Mouse (Mus musculus): ENCODE results near the gene Zswim5. TPM values are rescaled to one million over a fixed set of nuclear protein-coding genes. Genes with fewer than 3 reads are reported as not detected.
"Not testable (repeated sequence)": the region's sequence is repeated elsewhere in the genome, so short reads cannot be mapped to it uniquely, and the experiment has no call there.

The Zswim5 gene
- 0.39 and 0.42 TPM in 2 replicates for polyA plus RNA-seq (2015; fragmentation: Nextera tagmentation; extraction: Ambion mirVana)

GRCm38 (mm10) chr4:116876995-116877728 lies at the start of gene Zswim5:
Gene Zswim5 (plus strand): TSS chr4:116877376.
- Histone ChIP-seq H3K4me2 (ENCODE audit: low read depth, low read length) (peak within 1 kb of the TSS; percentile 86), H3K36me3 (ENCODE audit: control insufficient read depth, insufficient read depth) (no peaks in the 10 kb centered on the region), H3K4me1 (ENCODE audit: control insufficient read depth, insufficient read depth, low read length) (peaks cover 7% of the 10 kb centered on the region; the same call in 1 of the 2 replicates), H3K27ac (ENCODE audit: low read length) (peak within 1 kb of the TSS; percentile 80), H3K4me3 (ENCODE audit: low read length) (peak within 1 kb of the TSS; percentile 90), H3K9me3 (replicated peaks; ENCODE audit: control insufficient read depth, low read length) (no peaks in the 10 kb centered on the region), H3K27me3 (ENCODE audit: control insufficient read depth, insufficient read depth, low read length) (no peaks in the 10 kb centered on the region), H3K9ac (ENCODE audit: low read length) (peak within 1 kb of the TSS; percentile 85)
- under 1% methylated on average over 95 of the region's 104 CpGs for WGBS
- ATAC-seq (replicated peaks; ENCODE audit: extremely low read depth, insufficient read depth, low FRiP score): peak; percentile 93

DNA sequence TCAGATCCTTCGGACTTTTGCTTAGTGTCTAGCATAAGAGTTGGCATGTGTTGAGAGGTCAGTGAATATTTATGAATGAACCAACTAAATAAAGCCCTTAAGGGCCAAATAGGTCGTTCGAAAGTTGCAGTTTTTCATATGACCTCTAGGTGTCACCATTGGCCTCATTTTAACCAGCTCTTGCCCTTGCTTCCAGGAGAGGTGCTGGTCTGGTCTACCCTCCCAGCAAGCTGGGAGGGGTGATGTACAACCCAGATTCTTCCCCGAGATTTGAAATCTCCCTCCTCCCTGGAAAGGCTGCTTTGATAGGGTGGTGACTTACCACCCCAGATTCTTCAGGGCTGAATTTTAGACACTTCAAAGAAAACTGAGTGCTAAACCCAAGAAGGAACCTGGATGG lies 49.4 kb upstream of the Zswim5 start:
- ATAC-seq (replicated peaks; ENCODE audit: extremely low read depth, insufficient read depth, low FRiP score): no peak
- 0% methylated on average over 4 of the region's 4 CpGs for WGBS

DNA sequence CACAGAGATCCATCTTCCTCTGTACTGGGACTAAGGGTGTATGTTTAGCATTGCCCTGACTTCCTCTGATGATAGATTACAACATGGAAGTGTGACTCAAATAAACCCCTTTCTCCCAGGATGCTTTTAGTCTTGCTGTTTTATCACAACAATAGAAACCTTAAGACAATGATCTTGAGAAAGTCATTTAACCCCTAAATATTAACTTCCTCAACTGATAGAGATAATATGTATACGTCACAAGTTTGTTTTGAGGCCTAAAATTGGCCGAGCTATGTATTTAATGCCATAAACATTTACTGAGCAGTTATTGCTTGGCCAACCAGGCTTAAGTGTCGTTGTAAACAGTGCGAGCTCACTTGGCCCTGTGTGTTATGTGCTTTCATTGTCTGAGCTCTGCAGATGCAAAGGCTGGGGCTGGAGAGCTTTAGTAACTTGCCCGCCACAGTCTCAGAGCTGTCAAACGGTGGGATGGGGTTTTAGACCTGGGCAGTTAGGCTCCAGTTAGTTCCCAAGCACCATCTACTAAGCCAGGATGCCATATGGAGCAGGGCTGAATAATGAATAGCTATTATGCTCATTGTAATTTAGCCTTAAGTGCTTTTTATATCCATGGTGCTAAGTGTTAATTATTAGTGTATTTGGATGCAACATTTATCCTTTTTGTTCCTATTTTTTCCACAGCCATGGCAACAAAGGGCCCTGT lies 47.7 kb upstream of the Zswim5 start:
- H3K27me3 ChIP-seq (ENCODE audit: control insufficient read depth, insufficient read depth, low read length): no peaks in the 10 kb centered on the region
- no peak overlapping the region for H3K4me3 ChIP-seq (ENCODE audit: low read length)
- H3K27ac ChIP-seq (ENCODE audit: low read length): no peak overlapping the region
- H3K9me3 ChIP-seq (replicated peaks; ENCODE audit: control insufficient read depth, low read length): no peaks in the 10 kb centered on the region
- no peak for ATAC-seq (replicated peaks; ENCODE audit: extremely low read depth, insufficient read depth, low FRiP score)
- no peaks in the 10 kb centered on the region for H3K36me3 ChIP-seq (ENCODE audit: control insufficient read depth, insufficient read depth)
- H3K4me1 ChIP-seq (ENCODE audit: control insufficient read depth, insufficient read depth, low read length): peaks cover 5% of the 10 kb centered on the region; the same call in 1 of the 2 replicates
- H3K4me2 ChIP-seq (ENCODE audit: low read depth, low read length): no peak overlapping the region
- 66% methylated on average over 6 of the region's 6 CpGs for WGBS
- no peak overlapping the region for H3K9ac ChIP-seq (ENCODE audit: low read length)

More for the DNA sequence above, 49.4 kb upstream of the Zswim5 start:
- no peaks in the 10 kb centered on the region for H3K27me3 ChIP-seq (ENCODE audit: control insufficient read depth, insufficient read depth, low read length)
- no peak overlapping the region for H3K9ac ChIP-seq (ENCODE audit: low read length)
- no peak overlapping the region for H3K27ac ChIP-seq (ENCODE audit: low read length)
- H3K36me3 ChIP-seq (ENCODE audit: control insufficient read depth, insufficient read depth): no peaks in the 10 kb centered on the region
- no peaks in the 10 kb centered on the region for H3K9me3 ChIP-seq (replicated peaks; ENCODE audit: control insufficient read depth, low read length)
- H3K4me2 ChIP-seq (ENCODE audit: low read depth, low read length): no peak overlapping the region
- H3K4me1 ChIP-seq (ENCODE audit: control insufficient read depth, insufficient read depth, low read length): peaks cover 10% of the 10 kb centered on the region; the same call in 1 of the 2 replicates
- H3K4me3 ChIP-seq (ENCODE audit: low read length): no peak overlapping the region

DNA sequence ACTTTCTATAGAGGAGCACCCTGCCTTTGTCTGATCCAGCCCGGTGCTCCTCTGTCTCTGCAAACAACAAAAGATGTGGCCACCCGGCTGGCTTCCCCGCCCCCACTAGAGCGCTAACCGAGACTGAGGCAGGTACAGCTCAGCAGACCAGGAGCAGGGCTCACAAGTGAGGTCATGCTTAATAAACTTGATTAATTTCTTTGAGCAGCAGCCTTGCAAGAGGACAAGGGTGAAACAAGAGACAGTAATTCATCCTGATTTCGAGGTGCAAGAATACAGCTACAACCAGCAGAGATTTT lies 47.2 kb upstream of the Zswim5 start:
- H3K4me3 ChIP-seq (ENCODE audit: low read length): no peak overlapping the region
- H3K4me1 ChIP-seq (ENCODE audit: control insufficient read depth, insufficient read depth, low read length): peaks cover 5% of the 10 kb centered on the region; the same call in 1 of the 2 replicates
- H3K36me3 ChIP-seq (ENCODE audit: control insufficient read depth, insufficient read depth): no peaks in the 10 kb centered on the region
- H3K9ac ChIP-seq (ENCODE audit: low read length): no peak overlapping the region
- WGBS: 39% methylated on average over 6 of the region's 6 CpGs
- no peaks in the 10 kb centered on the region for H3K27me3 ChIP-seq (ENCODE audit: control insufficient read depth, insufficient read depth, low read length)
- no peak overlapping the region for H3K4me2 ChIP-seq (ENCODE audit: low read depth, low read length)
- H3K27ac ChIP-seq (ENCODE audit: low read length): no peak overlapping the region
- no peaks in the 10 kb centered on the region for H3K9me3 ChIP-seq (replicated peaks; ENCODE audit: control insufficient read depth, low read length)
- no peak for ATAC-seq (replicated peaks; ENCODE audit: extremely low read depth, insufficient read depth, low FRiP score)

DNA sequence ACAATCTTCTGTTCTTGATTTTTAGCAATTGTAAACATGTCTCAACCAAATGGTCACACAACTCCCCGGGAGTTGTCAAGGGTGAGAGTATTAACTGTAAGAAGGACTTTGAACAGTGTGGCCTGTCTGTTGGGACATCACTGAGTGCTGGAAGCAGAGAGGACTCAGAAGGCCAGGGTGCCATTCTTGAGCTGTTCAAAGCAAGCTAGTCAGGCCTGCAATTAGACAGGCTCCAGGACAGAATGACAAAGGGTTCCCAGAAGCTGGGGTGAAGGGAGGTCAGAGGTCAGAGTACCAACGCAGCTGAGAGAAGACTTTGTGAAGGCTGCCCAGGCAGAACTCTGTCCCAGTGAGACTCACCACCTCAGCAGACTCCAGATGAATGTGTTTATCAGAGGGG lies 38.2 kb upstream of the Zswim5 start:
- Histone ChIP-seq H3K9me3 (replicated peaks; ENCODE audit: control insufficient read depth, low read length) (no peaks in the 10 kb centered on the region), H3K27ac (ENCODE audit: low read length) (no peak overlapping the region), H3K9ac (ENCODE audit: low read length) (no peak overlapping the region), H3K4me3 (ENCODE audit: low read length) (no peak overlapping the region), H3K36me3 (ENCODE audit: control insufficient read depth, insufficient read depth) (no peaks in the 10 kb centered on the region), H3K27me3 (ENCODE audit: control insufficient read depth, insufficient read depth, low read length) (peaks cover 11% of the 10 kb centered on the region), H3K4me2 (ENCODE audit: low read depth, low read length) (no peak overlapping the region), H3K4me1 (ENCODE audit: control insufficient read depth, insufficient read depth, low read length) (no peaks in the 10 kb centered on the region)
- ATAC-seq (replicated peaks; ENCODE audit: extremely low read depth, insufficient read depth, low FRiP score): no peak
- WGBS: 47% methylated on average over 2 of the region's 2 CpGs

DNA sequence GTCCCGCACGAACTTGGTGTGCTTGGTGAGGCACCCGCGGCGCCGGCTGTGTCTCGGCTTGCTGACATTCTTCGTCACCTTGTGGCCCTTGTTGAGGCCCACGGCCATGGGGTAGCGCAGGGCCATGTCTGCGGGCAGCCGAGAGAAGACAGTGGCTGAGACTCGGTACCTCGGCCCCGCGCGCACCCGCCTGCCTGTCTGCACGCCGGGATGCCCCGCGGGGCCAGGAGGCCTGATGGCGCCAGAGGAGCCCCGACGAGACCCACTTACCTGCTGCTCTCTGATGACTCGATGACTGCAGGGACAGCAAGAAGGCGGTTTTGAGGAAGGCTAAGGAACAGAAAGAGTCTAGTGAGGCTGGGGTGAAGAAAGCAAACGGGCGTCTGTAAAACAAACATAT lies 37.1 kb upstream of the Zswim5 start:
- peak overlapping the region; percentile 29; the same call in 1 of the 2 replicates for H3K4me3 ChIP-seq (ENCODE audit: low read length)

DNA sequence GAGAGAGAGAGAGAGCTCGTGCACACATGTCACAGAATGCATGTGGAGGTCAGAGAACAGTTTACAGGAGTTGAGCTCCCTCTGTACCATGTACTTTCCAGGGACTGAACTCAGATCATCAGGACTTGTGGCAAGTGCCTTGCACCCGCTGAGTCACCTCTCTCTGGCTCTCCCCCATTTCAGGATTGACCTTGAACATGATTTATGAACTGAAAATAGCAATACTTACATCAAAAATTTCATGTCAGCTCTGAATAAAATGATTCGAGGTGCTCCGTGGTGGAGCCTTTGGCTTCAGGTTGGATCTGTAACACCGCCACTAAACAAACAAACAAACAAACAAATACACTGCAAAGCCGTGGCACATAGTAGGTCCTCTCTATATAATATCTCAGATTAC lies 36.3 kb upstream of the Zswim5 start:
- Histone ChIP-seq H3K4me1 (ENCODE audit: control insufficient read depth, insufficient read depth, low read length) (no peaks in the 10 kb centered on the region), H3K4me2 (ENCODE audit: low read depth, low read length) (no peak overlapping the region), H3K9ac (ENCODE audit: low read length) (no peak overlapping the region), H3K9me3 (replicated peaks; ENCODE audit: control insufficient read depth, low read length) (no peaks in the 10 kb centered on the region; the same call in 1 of the 2 replicates), H3K4me3 (ENCODE audit: low read length) (no peak overlapping the region), H3K27me3 (ENCODE audit: control insufficient read depth, insufficient read depth, low read length) (peaks cover 11% of the 10 kb centered on the region), H3K27ac (ENCODE audit: low read length) (no peak overlapping the region), H3K36me3 (ENCODE audit: control insufficient read depth, insufficient read depth) (no peaks in the 10 kb centered on the region)
- WGBS: 86% methylated on average over 6 of the region's 6 CpGs
- no peak for ATAC-seq (replicated peaks; ENCODE audit: extremely low read depth, insufficient read depth, low FRiP score)

More for the DNA sequence above, 37.1 kb upstream of the Zswim5 start:
- 9% methylated on average over 20 of the region's 29 CpGs for WGBS
- not testable (repeated sequence) for ATAC-seq (replicated peaks; ENCODE audit: extremely low read depth, insufficient read depth, low FRiP score); H3K4me1 ChIP-seq (ENCODE audit: control insufficient read depth, insufficient read depth, low read length); H3K36me3 ChIP-seq (ENCODE audit: control insufficient read depth, insufficient read depth); H3K9me3 ChIP-seq (replicated peaks; ENCODE audit: control insufficient read depth, low read length); H3K27ac ChIP-seq (ENCODE audit: low read length)
- H3K9ac ChIP-seq (ENCODE audit: low read length): 0 out of 2 replicates have a peak overlapping the region, but pooled peaks have one; percentile 11
- peak overlapping the region; percentile 50 for H3K4me2 ChIP-seq (ENCODE audit: low read depth, low read length)
- H3K27me3 ChIP-seq (ENCODE audit: control insufficient read depth, insufficient read depth, low read length): peaks cover 11% of the 10 kb centered on the region

DNA sequence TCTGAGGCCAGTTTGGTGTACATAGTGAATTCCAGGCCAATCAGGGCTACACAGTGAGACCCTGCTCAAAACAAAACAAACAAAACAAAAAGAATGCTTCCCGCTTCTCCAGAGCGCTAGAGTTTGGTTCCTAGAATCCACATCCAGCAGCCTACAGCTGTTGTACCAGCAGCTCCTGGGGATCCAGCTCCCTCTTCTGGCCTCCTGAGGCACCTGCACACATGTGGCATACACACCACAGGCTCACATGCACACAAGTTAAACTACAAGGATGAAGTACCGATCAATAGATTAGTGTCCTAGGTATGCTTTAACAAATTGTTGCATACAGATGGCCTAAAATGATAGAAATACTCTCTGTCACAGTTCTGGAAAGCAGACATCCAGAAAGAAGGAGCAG lies 32.9 kb upstream of the Zswim5 start:
- WGBS: 95% methylated on average over 3 of the region's 3 CpGs

DNA sequence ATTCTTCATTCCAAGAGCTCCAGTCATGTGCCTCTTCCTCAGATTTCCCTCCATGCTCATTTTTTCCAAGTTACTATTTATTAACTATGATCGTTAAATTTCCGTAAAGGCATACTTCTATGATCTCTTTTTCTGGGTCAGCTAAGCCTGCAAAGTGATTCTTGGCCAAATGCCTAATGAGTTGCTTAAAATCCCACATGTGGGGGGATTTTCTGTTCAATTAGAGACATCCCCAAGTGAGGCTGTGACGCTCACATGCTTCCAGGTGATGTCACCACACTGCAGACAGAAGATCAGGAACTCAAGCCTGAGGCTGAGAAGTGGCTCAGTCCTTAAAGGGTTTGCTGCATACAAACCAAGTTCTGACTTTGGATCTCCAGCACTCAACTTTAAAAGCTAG lies 27.3 kb upstream of the Zswim5 start:
- Histone ChIP-seq H3K4me3 (ENCODE audit: low read length) (no peak overlapping the region), H3K36me3 (ENCODE audit: control insufficient read depth, insufficient read depth) (no peaks in the 10 kb centered on the region), H3K9ac (ENCODE audit: low read length) (no peak overlapping the region), H3K27me3 (ENCODE audit: control insufficient read depth, insufficient read depth, low read length) (no peaks in the 10 kb centered on the region), H3K4me2 (ENCODE audit: low read depth, low read length) (no peak overlapping the region), H3K4me1 (ENCODE audit: control insufficient read depth, insufficient read depth, low read length) (no peaks in the 10 kb centered on the region), H3K9me3 (replicated peaks; ENCODE audit: control insufficient read depth, low read length) (no peaks in the 10 kb centered on the region), H3K27ac (ENCODE audit: low read length) (no peak overlapping the region)
- no peak for ATAC-seq (replicated peaks; ENCODE audit: extremely low read depth, insufficient read depth, low FRiP score)
- 84% methylated on average over 3 of the region's 3 CpGs for WGBS

More for the DNA sequence above, 32.9 kb upstream of the Zswim5 start:
- Histone ChIP-seq H3K4me1 (ENCODE audit: control insufficient read depth, insufficient read depth, low read length) (no peaks in the 10 kb centered on the region), H3K27ac (ENCODE audit: low read length) (no peak overlapping the region), H3K9ac (ENCODE audit: low read length) (no peak overlapping the region), H3K27me3 (ENCODE audit: control insufficient read depth, insufficient read depth, low read length) (peaks cover 8% of the 10 kb centered on the region), H3K9me3 (replicated peaks; ENCODE audit: control insufficient read depth, low read length) (no peaks in the 10 kb centered on the region; the same call in 1 of the 2 replicates), H3K4me2 (ENCODE audit: low read depth, low read length) (no peak overlapping the region), H3K36me3 (ENCODE audit: control insufficient read depth, insufficient read depth) (no peaks in the 10 kb centered on the region), H3K4me3 (ENCODE audit: low read length) (no peak overlapping the region)
- ATAC-seq (replicated peaks; ENCODE audit: extremely low read depth, insufficient read depth, low FRiP score): no peak

Measured in heart, embryonic 16.5 days (tissue).